Mouse (Mus musculus) spleen, adult 2 months (tissue): Measurements from ENCODE around the gene Plcb1. TPM values are rescaled to one million over a fixed set of nuclear protein-coding genes. Genes with fewer than 3 reads are reported as not detected.

Experiments
- DNase-seq, 2 experiments: peaks; one replicate each; pipeline versions ENCODE4 v3.0.0 to v3.0.0-alpha.2; 2012 to 2021; ENCODE audit warnings: low spot score in 2 of 2, low read depth in 1 of 2
- H3K27ac ChIP-seq: fragments of 200-500 bp; 2 replicates; pipeline ENCODE4 v1.5.1; 2012; ENCODE audit warnings: low read length, inconsistent platforms; ENCODE audit not compliant: insufficient read depth
- H3K27me3 ChIP-seq: fragments of 200-500 bp; 2 replicates; pipeline ENCODE4 v1.6.1; 2012; ENCODE audit warnings: mild to moderate bottlenecking, moderate library complexity, low read length, inconsistent platforms; ENCODE audit not compliant: control insufficient read depth, insufficient read depth
- H3K36me3 ChIP-seq: fragments of 200-500 bp; 2 replicates; pipeline ENCODE4 v1.6.1; 2012; ENCODE audit warnings: mild to moderate bottlenecking, low read length, inconsistent platforms; ENCODE audit not compliant: control insufficient read depth, insufficient read depth
- H3K4me1 ChIP-seq: fragments of 200-500 bp; 2 replicates; pipeline ENCODE4 v1.6.1; 2011; ENCODE audit warnings: inconsistent platforms; ENCODE audit not compliant: control insufficient read depth, insufficient read depth, insufficient read length
- H3K4me3 ChIP-seq: fragments of 200-500 bp; 2 replicates; pipeline ENCODE4 v1.5.1; 2011; ENCODE audit warnings: mild to moderate bottlenecking, inconsistent platforms; ENCODE audit not compliant: insufficient read depth, insufficient read length; ENCODE audit errors: extremely low read depth
- CTCF ChIP-seq: fragments of 200-500 bp; IDR thresholded peaks from 2 replicates; pipeline ENCODE4 v1.5.1; 2011; ENCODE audit warnings: mild to moderate bottlenecking, inconsistent platforms; ENCODE audit not compliant: insufficient read depth, insufficient read length, insufficient replicate concordance; ENCODE audit errors: extremely low read depth
- POLR2A ChIP-seq: fragments of 200-500 bp; IDR thresholded peaks from 2 replicates; pipeline ENCODE4 v1.6.1; 2011; ENCODE audit warnings: low read depth, low read length, inconsistent platforms
- WGBS: fragments of 180-500 bp; shearing (Covaris S2); methylation state at CpG from one replicate; pipeline ENCODE4 v1.1.7; 2018; 5-methylcytosine and 5-hydroxymethylcytosine counted together
- polyA plus RNA-seq: library from polyadenylated mRNA; depleted of rRNA; stranded (reverse); fragments of >200 nt; gene quantifications from 2 replicates; pipeline ENCODE4 v1.2.3, GENCODE M21; 2012

Gene Plcb1
- polyA plus RNA-seq, 1 experiment, result 0.22 TPM

DNA sequence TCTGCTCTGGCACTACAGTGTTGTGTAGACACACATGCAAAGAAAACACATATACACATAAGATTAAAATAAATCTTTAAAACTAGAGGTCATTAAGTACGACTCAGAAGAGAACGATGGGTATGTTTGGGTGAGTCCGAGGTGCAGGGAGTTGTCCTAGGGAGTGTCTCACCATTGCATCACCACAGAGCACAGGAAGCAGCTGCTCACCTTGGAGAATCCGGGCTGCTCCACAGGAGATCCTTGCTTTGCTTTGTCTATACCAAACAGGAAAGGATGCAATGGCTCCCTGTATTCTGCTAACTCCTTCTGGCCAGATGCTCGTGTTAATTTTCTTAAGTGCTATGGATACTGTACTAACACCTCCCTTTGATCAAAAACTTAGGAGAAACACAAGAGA, 287.1 kb downstream of the Plcb1 start:
- no peak for TF ChIP-seq CTCF
- H3K27me3 ChIP-seq, result no peaks in the 10 kb centered on the region
- DNase-seq, result no peak
- 85% methylated on average over 5 of the region's 5 CpGs for WGBS
- H3K27ac ChIP-seq, result no peak overlapping the region
- H3K4me3 ChIP-seq, result no peak overlapping the region
- H3K4me1 ChIP-seq, result no peaks in the 10 kb centered on the region
- H3K36me3 ChIP-seq, result no peaks in the 10 kb centered on the region

GRCm38 (mm10) chr2:135075375-135075774, 289.5 kb downstream of the Plcb1 start:
- DNase-seq, result no peak
- no peaks in the 10 kb centered on the region for H3K4me1 ChIP-seq
- no peaks in the 10 kb centered on the region for H3K36me3 ChIP-seq
- no peak for TF ChIP-seq POLR2A
- no peak for TF ChIP-seq CTCF
- no peaks in the 10 kb centered on the region for H3K27me3 ChIP-seq
- H3K27ac ChIP-seq, result no peak overlapping the region
- H3K4me3 ChIP-seq, result no peak overlapping the region
- WGBS, result 85% methylated on average over 1 of the region's 1 CpGs

GRCm38 (mm10) chr2:135092588-135093162, 306.8 kb downstream of the Plcb1 start:
- Histone ChIP-seq H3K36me3 (no peaks in the 10 kb centered on the region), H3K27me3 (no peaks in the 10 kb centered on the region), H3K4me1 (no peaks in the 10 kb centered on the region), H3K4me3 (no peak overlapping the region), H3K27ac (no peak overlapping the region)
- WGBS, result 56% methylated on average over 5 of the region's 5 CpGs
- no peak for TF ChIP-seq POLR2A
- TF ChIP-seq CTCF, result no peak
- DNase-seq, result no peak

DNA sequence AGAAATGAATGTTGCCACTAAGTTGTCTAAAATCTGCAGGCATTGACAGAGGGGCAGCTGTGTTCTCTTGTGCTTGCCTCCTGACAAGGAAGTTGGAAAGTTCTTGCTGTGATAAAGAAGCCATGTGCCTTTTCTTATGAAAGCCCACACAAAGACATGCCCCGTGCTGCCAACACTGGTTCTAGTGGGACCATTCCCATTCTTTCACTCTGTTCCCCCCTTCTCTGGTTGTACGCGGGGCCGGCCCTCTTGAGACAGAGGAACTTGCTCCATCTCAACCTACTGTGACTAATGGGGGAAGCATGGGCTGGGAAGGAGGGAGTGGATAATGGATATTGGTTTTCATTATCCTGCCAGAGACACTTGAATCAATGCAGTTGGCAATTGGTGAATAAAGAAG, 315.4 kb downstream of the Plcb1 start:
- no peak for TF ChIP-seq POLR2A
- TF ChIP-seq CTCF, result no peak
- H3K4me1 ChIP-seq, result no peaks in the 10 kb centered on the region
- 89% methylated on average over 4 of the region's 4 CpGs for WGBS

GRCm38 (mm10) chr2:135101943-135102342, 316.1 kb downstream of the Plcb1 start:
- Histone ChIP-seq H3K4me1 (no peaks in the 10 kb centered on the region), H3K36me3 (no peaks in the 10 kb centered on the region), H3K4me3 (no peak overlapping the region), H3K27ac (no peak overlapping the region), H3K27me3 (no peaks in the 10 kb centered on the region)
- no peak for DNase-seq
- TF ChIP-seq POLR2A (no peak), CTCF (no peak)
- WGBS, result 95% methylated on average over 1 of the region's 1 CpGs

More for the DNA sequence above, 315.4 kb downstream of the Plcb1 start:
- no peak for DNase-seq
- Histone ChIP-seq H3K27ac (no peak overlapping the region), H3K4me3 (no peak overlapping the region), H3K27me3 (no peaks in the 10 kb centered on the region), H3K36me3 (no peaks in the 10 kb centered on the region)

- no peak overlapping the region for H3K27ac ChIP-seq
- no peaks in the 10 kb centered on the region for H3K27me3 ChIP-seq
- no peaks in the 10 kb centered on the region for H3K4me1 ChIP-seq
- TF ChIP-seq POLR2A (no peak), CTCF (no peak)
- no peak overlapping the region for H3K4me3 ChIP-seq
- no peak for DNase-seq
- WGBS, result 89% methylated on average over 4 of the region's 4 CpGs
- H3K36me3 ChIP-seq, result no peaks in the 10 kb centered on the region
Measured at GRCm38 (mm10) chr2:135106649-135107048, 320.8 kb downstream of the Plcb1 start.

GRCm38 (mm10) chr2:135108607-135109006, 322.7 kb downstream of the Plcb1 start:
- no peak overlapping the region for H3K27ac ChIP-seq

More at GRCm38 (mm10) chr2:135108607-135109006, 322.7 kb downstream of the Plcb1 start:
- TF ChIP-seq POLR2A (no peak), CTCF (no peak)
- Histone ChIP-seq H3K27me3 (no peaks in the 10 kb centered on the region), H3K4me1 (no peaks in the 10 kb centered on the region), H3K4me3 (no peak overlapping the region), H3K36me3 (no peaks in the 10 kb centered on the region)
- WGBS, result 73% methylated on average over 2 of the region's 2 CpGs
- DNase-seq, result no peak
